Mouse (Mus musculus): ENCODE data around the gene Ifnab. TPM values are rescaled to one million over a fixed set of nuclear protein-coding genes. Genes with fewer than 3 reads are reported as not detected.

Gene Ifnab
- not detected for polyA plus RNA-seq (2014; fragmentation: Illumina TruSeq; extraction: RNeasy Lipid Tissue Mini Kit (QIAGEN cat#74804); ENCODE audit: low replicate concordance)

GRCm38 (mm10) chr4:88691259-88691658 lies at the start of gene Ifnab:
Ifnab (minus strand) TSS chr4:88691359.

DNA sequence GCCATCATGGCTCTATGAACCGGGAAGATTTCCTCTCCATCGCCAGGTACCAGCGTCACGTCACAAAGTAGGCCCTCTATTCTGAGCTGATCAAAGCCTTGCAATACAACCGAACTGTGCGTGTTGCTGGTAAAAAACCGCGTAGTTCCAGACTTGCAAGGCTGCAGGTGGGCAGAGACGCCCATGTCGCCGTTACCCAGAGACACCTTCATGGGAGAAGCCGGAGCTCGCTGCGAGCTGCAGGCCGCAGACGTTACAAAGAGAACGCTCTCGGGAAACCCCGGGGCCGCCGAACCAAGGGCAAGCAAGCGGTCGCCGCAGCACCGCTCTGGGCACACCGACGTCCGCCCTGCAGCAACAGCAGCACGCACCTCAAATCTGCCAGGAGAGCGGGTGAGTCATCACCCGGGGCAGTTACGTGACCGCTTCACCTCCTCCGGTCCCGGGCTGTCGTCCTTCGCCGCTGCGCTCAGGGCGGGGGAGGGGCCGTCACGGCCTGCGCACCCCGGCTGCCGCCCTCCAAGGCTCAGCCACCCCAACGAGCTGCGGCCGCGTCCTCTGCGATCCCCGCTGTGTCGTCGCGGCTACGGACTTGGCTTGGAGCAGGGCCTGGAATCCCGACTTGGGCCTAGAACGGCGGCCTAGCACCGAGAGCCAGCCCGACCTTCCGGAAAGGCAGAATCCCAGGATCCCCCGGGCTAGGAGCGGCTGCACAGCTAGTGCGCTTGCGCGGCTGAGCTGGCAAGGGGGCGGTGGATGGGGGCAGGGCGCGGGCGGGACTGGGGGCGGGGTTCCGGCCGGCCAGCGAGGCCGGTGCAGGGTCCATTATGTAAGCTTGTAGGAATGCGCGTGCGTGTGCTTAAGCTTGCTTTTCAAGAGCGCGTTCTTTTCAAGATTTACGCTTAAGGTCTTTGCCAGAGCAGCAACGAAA lies 30.9 kb upstream of the Ifnab start, which contains the start of the genes Gm26566 and Klhl9:
Gene Gm26566, plus strand, starts transcription at position 15 of the 931 bp plus-strand sequence.
Gene Klhl9, minus strand, starts transcription at position 675 of the 931 bp plus-strand sequence.

DNA sequence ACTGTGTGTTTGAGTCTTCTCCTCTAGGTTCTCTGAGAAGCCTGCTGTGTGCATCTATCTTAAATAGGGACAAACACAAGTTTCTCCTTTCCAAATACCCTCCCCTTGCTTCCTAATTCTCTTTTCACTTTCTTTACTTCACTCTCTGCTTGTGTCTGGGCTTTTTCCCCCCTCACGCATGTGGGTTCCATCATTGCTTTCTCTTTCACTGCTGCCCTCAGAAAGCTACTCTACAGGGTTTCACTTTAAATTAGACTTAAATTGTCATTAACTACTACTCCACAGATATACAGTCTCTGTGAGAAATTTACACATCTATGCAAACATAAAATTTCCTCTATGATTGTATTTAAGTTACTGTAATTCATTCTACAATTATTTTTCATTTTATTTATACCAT lies 7.3 kb downstream of the Ifnab start, which contains the start of gene Ifna2:
Gene Ifna2, minus strand, starts transcription at position 101 of the 400 bp plus-strand sequence.

GRCm38 (mm10) chr4:88676824-88677223 lies 14.3 kb downstream of the Ifnab start, which contains the start of gene Ifna16:
Ifna16 (minus strand) TSS chr4:88676924.

DNA sequence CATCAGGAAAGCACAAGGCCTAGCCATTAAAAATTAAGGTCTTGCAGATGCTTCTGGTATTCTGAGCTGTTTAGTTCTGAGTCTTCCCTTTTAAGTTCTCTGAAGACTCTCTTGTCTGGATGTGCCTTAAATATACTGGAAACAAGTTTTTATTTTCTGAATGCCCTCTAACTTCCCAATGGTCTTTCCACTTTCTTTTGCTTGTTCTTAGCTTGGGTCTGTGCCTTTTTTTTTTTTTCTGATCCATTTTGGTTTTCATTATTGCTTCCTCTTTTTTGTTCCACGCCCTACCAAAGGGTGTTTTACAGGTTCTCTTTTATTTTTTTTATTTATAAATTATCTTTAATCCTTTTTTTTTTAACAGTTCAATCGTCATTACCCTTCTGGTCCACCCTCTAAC lies 46.8 kb downstream of the Ifnab start, which contains the start of gene Ifna13:
Gene Ifna13, minus strand, starts transcription at position 101 of the 400 bp plus-strand sequence.

Other genes with a start within 250 kb of the Ifnab start
- not detected for gene Ifnb1, start 168.6 kb downstream of the Ifnab start, polyA plus RNA-seq (2014; fragmentation: Illumina TruSeq; extraction: RNeasy Lipid Tissue Mini Kit (QIAGEN cat#74804); ENCODE audit: low replicate concordance)
- gene Ifna15, start 133.1 kb downstream of the Ifnab start, polyA plus RNA-seq (2014; fragmentation: Illumina TruSeq; extraction: RNeasy Lipid Tissue Mini Kit (QIAGEN cat#74804); ENCODE audit: low replicate concordance), result not detected
- gene Ifna14, start 119.6 kb downstream of the Ifnab start, polyA plus RNA-seq (2014; fragmentation: Illumina TruSeq; extraction: RNeasy Lipid Tissue Mini Kit (QIAGEN cat#74804); ENCODE audit: low replicate concordance), result not detected
- not detected for gene Ifna9, start 99.0 kb downstream of the Ifnab start, polyA plus RNA-seq (2014; fragmentation: Illumina TruSeq; extraction: RNeasy Lipid Tissue Mini Kit (QIAGEN cat#74804); ENCODE audit: low replicate concordance)
- not detected for gene Ifna12, start 88.0 kb downstream of the Ifnab start, polyA plus RNA-seq (2014; fragmentation: Illumina TruSeq; extraction: RNeasy Lipid Tissue Mini Kit (QIAGEN cat#74804); ENCODE audit: low replicate concordance)
- gene C87499, start 56.9 kb downstream of the Ifnab start, polyA plus RNA-seq (2014; fragmentation: Illumina TruSeq; extraction: RNeasy Lipid Tissue Mini Kit (QIAGEN cat#74804); ENCODE audit: low replicate concordance), result not detected
- not detected for gene Ifna13, start 46.9 kb downstream of the Ifnab start, polyA plus RNA-seq (2014; fragmentation: Illumina TruSeq; extraction: RNeasy Lipid Tissue Mini Kit (QIAGEN cat#74804); ENCODE audit: low replicate concordance)
- not detected for gene Ifna16, start 14.4 kb downstream of the Ifnab start, polyA plus RNA-seq (2014; fragmentation: Illumina TruSeq; extraction: RNeasy Lipid Tissue Mini Kit (QIAGEN cat#74804); ENCODE audit: low replicate concordance)
- not detected for gene Ifna2, start 7.4 kb downstream of the Ifnab start, polyA plus RNA-seq (2014; fragmentation: Illumina TruSeq; extraction: RNeasy Lipid Tissue Mini Kit (QIAGEN cat#74804); ENCODE audit: low replicate concordance)
- not detected for gene Gm26566, start 30.4 kb upstream of the Ifnab start, polyA plus RNA-seq (2014; fragmentation: Illumina TruSeq; extraction: RNeasy Lipid Tissue Mini Kit (QIAGEN cat#74804); ENCODE audit: low replicate concordance)
- gene Klhl9, start 31.1 kb upstream of the Ifnab start, polyA plus RNA-seq (2014; fragmentation: Illumina TruSeq; extraction: RNeasy Lipid Tissue Mini Kit (QIAGEN cat#74804); ENCODE audit: low replicate concordance), result 117 TPM
- not detected for gene Gm13271, start 63.5 kb upstream of the Ifnab start, polyA plus RNA-seq (2014; fragmentation: Illumina TruSeq; extraction: RNeasy Lipid Tissue Mini Kit (QIAGEN cat#74804); ENCODE audit: low replicate concordance)
- not detected for gene Gm13283, start 68.8 kb upstream of the Ifnab start, polyA plus RNA-seq (2014; fragmentation: Illumina TruSeq; extraction: RNeasy Lipid Tissue Mini Kit (QIAGEN cat#74804); ENCODE audit: low replicate concordance)
- gene Gm13290, start 82.5 kb upstream of the Ifnab start, polyA plus RNA-seq (2014; fragmentation: Illumina TruSeq; extraction: RNeasy Lipid Tissue Mini Kit (QIAGEN cat#74804); ENCODE audit: low replicate concordance), result not detected
- gene Gm13289, start 85.6 kb upstream of the Ifnab start, polyA plus RNA-seq (2014; fragmentation: Illumina TruSeq; extraction: RNeasy Lipid Tissue Mini Kit (QIAGEN cat#74804); ENCODE audit: low replicate concordance), result not detected
- gene Gm13272, start 88.5 kb upstream of the Ifnab start, polyA plus RNA-seq (2014; fragmentation: Illumina TruSeq; extraction: RNeasy Lipid Tissue Mini Kit (QIAGEN cat#74804); ENCODE audit: low replicate concordance), result not detected
- gene Ifnz, start 90.8 kb upstream of the Ifnab start, polyA plus RNA-seq (2014; fragmentation: Illumina TruSeq; extraction: RNeasy Lipid Tissue Mini Kit (QIAGEN cat#74804); ENCODE audit: low replicate concordance), result not detected
- gene Gm13276, start 94.3 kb upstream of the Ifnab start, polyA plus RNA-seq (2014; fragmentation: Illumina TruSeq; extraction: RNeasy Lipid Tissue Mini Kit (QIAGEN cat#74804); ENCODE audit: low replicate concordance), result not detected
- not detected for gene Gm13277, start 97.3 kb upstream of the Ifnab start, polyA plus RNA-seq (2014; fragmentation: Illumina TruSeq; extraction: RNeasy Lipid Tissue Mini Kit (QIAGEN cat#74804); ENCODE audit: low replicate concordance)
- gene Gm13278, start 100.2 kb upstream of the Ifnab start, polyA plus RNA-seq (2014; fragmentation: Illumina TruSeq; extraction: RNeasy Lipid Tissue Mini Kit (QIAGEN cat#74804); ENCODE audit: low replicate concordance), result not detected
- not detected for gene Gm13275, start 103.1 kb upstream of the Ifnab start, polyA plus RNA-seq (2014; fragmentation: Illumina TruSeq; extraction: RNeasy Lipid Tissue Mini Kit (QIAGEN cat#74804); ENCODE audit: low replicate concordance)
- gene Gm13279, start 106.0 kb upstream of the Ifnab start, polyA plus RNA-seq (2014; fragmentation: Illumina TruSeq; extraction: RNeasy Lipid Tissue Mini Kit (QIAGEN cat#74804); ENCODE audit: low replicate concordance), result not detected
- gene Gm13285, start 108.3 kb upstream of the Ifnab start, polyA plus RNA-seq (2014; fragmentation: Illumina TruSeq; extraction: RNeasy Lipid Tissue Mini Kit (QIAGEN cat#74804); ENCODE audit: low replicate concordance), result not detected
- gene Gm13287, start 111.9 kb upstream of the Ifnab start, polyA plus RNA-seq (2014; fragmentation: Illumina TruSeq; extraction: RNeasy Lipid Tissue Mini Kit (QIAGEN cat#74804); ENCODE audit: low replicate concordance), result not detected
- gene Gm13288, start 114.2 kb upstream of the Ifnab start, polyA plus RNA-seq (2014; fragmentation: Illumina TruSeq; extraction: RNeasy Lipid Tissue Mini Kit (QIAGEN cat#74804); ENCODE audit: low replicate concordance), result not detected
- gene Ifna7, start 124.9 kb upstream of the Ifnab start, polyA plus RNA-seq (2014; fragmentation: Illumina TruSeq; extraction: RNeasy Lipid Tissue Mini Kit (QIAGEN cat#74804); ENCODE audit: low replicate concordance), result not detected
- gene Ifna11, start 128.6 kb upstream of the Ifnab start, polyA plus RNA-seq (2014; fragmentation: Illumina TruSeq; extraction: RNeasy Lipid Tissue Mini Kit (QIAGEN cat#74804); ENCODE audit: low replicate concordance), result not detected
- not detected for gene Ifna6, start 136.1 kb upstream of the Ifnab start, polyA plus RNA-seq (2014; fragmentation: Illumina TruSeq; extraction: RNeasy Lipid Tissue Mini Kit (QIAGEN cat#74804); ENCODE audit: low replicate concordance)
- gene Ifna5, start 144.2 kb upstream of the Ifnab start, polyA plus RNA-seq (2014; fragmentation: Illumina TruSeq; extraction: RNeasy Lipid Tissue Mini Kit (QIAGEN cat#74804); ENCODE audit: low replicate concordance), result not detected
- gene Ifna4, start 150.5 kb upstream of the Ifnab start, polyA plus RNA-seq (2014; fragmentation: Illumina TruSeq; extraction: RNeasy Lipid Tissue Mini Kit (QIAGEN cat#74804); ENCODE audit: low replicate concordance), result not detected
- gene Ifna1, start 158.7 kb upstream of the Ifnab start, polyA plus RNA-seq (2014; fragmentation: Illumina TruSeq; extraction: RNeasy Lipid Tissue Mini Kit (QIAGEN cat#74804); ENCODE audit: low replicate concordance), result not detected
- not detected for gene Ifne, start 188.8 kb upstream of the Ifnab start, polyA plus RNA-seq (2014; fragmentation: Illumina TruSeq; extraction: RNeasy Lipid Tissue Mini Kit (QIAGEN cat#74804); ENCODE audit: low replicate concordance)